12 mouse cellular contexts compared by ENCODE assay signal in genomic region chr13:34806532-34807092, GRCm38 (mm10).
DNase-seq lines count a peak whose midpoint lies in the region; ATAC-seq and TF ChIP-seq lines count a peak whose summit lies in the region.
"Had no signal": no experiment of that assay in that cellular context is flagged by ENCODE, and none has a peak within 500 bp of the region (broad histone marks: within the 10 kb centered on the region; RNA-seq: fewer than 3 reads in every experiment).

No protein-coding gene starts in this region.

- H3K4me1 ChIP-seq in kidney, embryonic 15.5 days = no peaks in the 10 kb centered on the region
- H3K4me1 ChIP-seq in embryonic facial prominence, embryonic 10.5 days = peaks cover 9% of the 10 kb centered on the region
- no peaks in the 10 kb centered on the region for H3K4me1 ChIP-seq in forebrain, postnatal 0 days (ENCODE audit: insufficient read depth)
- H3K4me1 ChIP-seq in midbrain, embryonic 15.5 days = peaks cover 5% of the 10 kb centered on the region
- no peaks in the 10 kb centered on the region for H3K4me1 ChIP-seq in intestine, embryonic 15.5 days (replicated peaks)
- H3K4me1 ChIP-seq: liver, embryonic 13.5 days had no signal

- H3K4me3 ChIP-seq in kidney, embryonic 15.5 days (replicated peaks) = no peak overlapping the region
- no peak overlapping the region for H3K4me3 ChIP-seq in embryonic facial prominence, embryonic 10.5 days
- no peak overlapping the region for H3K4me3 ChIP-seq in forebrain, postnatal 0 days (ENCODE audit: low read depth, low read length)
- no peak overlapping the region for H3K4me3 ChIP-seq in midbrain, embryonic 15.5 days
- no peak overlapping the region for H3K4me3 ChIP-seq in intestine, embryonic 15.5 days (replicated peaks)
- H3K4me3 ChIP-seq: liver, embryonic 13.5 days had no signal

- ATAC-seq in kidney, embryonic 15.5 days (replicated peaks; ENCODE audit: low FRiP score) = no peak
- ATAC-seq in forebrain, postnatal 0 days = peak; percentile 27; the same call in 1 of the 2 replicates
- ATAC-seq in midbrain, embryonic 15.5 days (replicated peaks) = peak; percentile 81
- ATAC-seq in erythroblast, adult 5-6 weeks (replicated peaks; ENCODE audit: low FRiP score, poor library complexity, severe bottlenecking) = no peak
- ATAC-seq in intestine, embryonic 15.5 days = no peak

- no peaks in the 10 kb centered on the region for H3K36me3 ChIP-seq in kidney, embryonic 15.5 days
- no peaks in the 10 kb centered on the region for H3K36me3 ChIP-seq in embryonic facial prominence, embryonic 10.5 days (replicated peaks)
- no peaks in the 10 kb centered on the region for H3K36me3 ChIP-seq in forebrain, postnatal 0 days (ENCODE audit: insufficient read depth)
- no peaks in the 10 kb centered on the region for H3K36me3 ChIP-seq in midbrain, embryonic 15.5 days (replicated peaks)
- no peaks in the 10 kb centered on the region for H3K36me3 ChIP-seq in intestine, embryonic 15.5 days
- H3K36me3 ChIP-seq: liver, embryonic 13.5 days had no signal

- H3K4me2 ChIP-seq in kidney, embryonic 15.5 days = no peak overlapping the region
- no peak overlapping the region for H3K4me2 ChIP-seq in forebrain, postnatal 0 days (ENCODE audit: low read depth)
- no peak overlapping the region for H3K4me2 ChIP-seq in midbrain, embryonic 15.5 days
- no peak overlapping the region for H3K4me2 ChIP-seq in intestine, embryonic 15.5 days (replicated peaks)
- H3K4me2 ChIP-seq: liver, embryonic 13.5 days had no signal

- peak; percentile 14 for DNase-seq in kidney, postnatal 14 days
- DNase-seq in embryonic facial prominence, embryonic 10.5 days (ENCODE audit: low spot score) = peak; percentile 33
- DNase-seq in forebrain, postnatal 0 days = no peak
- DNase-seq in lung, postnatal 10 days = no peak
- DNase-seq: adrenal gland, postnatal 14 days; gastrocnemius, postnatal 14 days; liver, embryonic 13.5 days; spleen, adult 18-20 months had no signal

- TF ChIP-seq CTCF in forebrain, postnatal 0 days (IDR thresholded peaks at IDR 0.05; ENCODE audit: low read depth) = no peak

- 61% methylated on average over 9 of the region's 9 CpGs for WGBS in kidney, embryonic 15.5 days
- 38% methylated on average over 9 of the region's 9 CpGs for WGBS in embryonic facial prominence, embryonic 10.5 days
- WGBS in forebrain, postnatal 0 days = 16% methylated on average over 9 of the region's 9 CpGs
- 34% methylated on average over 9 of the region's 9 CpGs for WGBS in midbrain, embryonic 15.5 days
- WGBS in intestine, embryonic 15.5 days = 64% methylated on average over 9 of the region's 9 CpGs

- no peaks in the 10 kb centered on the region for H3K27me3 ChIP-seq in kidney, embryonic 15.5 days
- H3K27me3 ChIP-seq in embryonic facial prominence, embryonic 10.5 days (replicated peaks; ENCODE audit: low read depth, poor library complexity, severe bottlenecking) = no peaks in the 10 kb centered on the region
- no peaks in the 10 kb centered on the region for H3K27me3 ChIP-seq in forebrain, postnatal 0 days (ENCODE audit: insufficient read depth, low read length)
- no peaks in the 10 kb centered on the region for H3K27me3 ChIP-seq in midbrain, embryonic 15.5 days (replicated peaks)
- no peaks in the 10 kb centered on the region for H3K27me3 ChIP-seq in intestine, embryonic 15.5 days (replicated peaks)
- H3K27me3 ChIP-seq: liver, embryonic 13.5 days had no signal

- no peak overlapping the region for H3K9ac ChIP-seq in kidney, embryonic 15.5 days
- H3K9ac ChIP-seq in forebrain, postnatal 0 days = no peak overlapping the region
- no peak overlapping the region for H3K9ac ChIP-seq in midbrain, embryonic 15.5 days
- no peak overlapping the region for H3K9ac ChIP-seq in intestine, embryonic 15.5 days
- H3K9ac ChIP-seq: liver, embryonic 13.5 days had no signal

- no peaks in the 10 kb centered on the region for H3K9me3 ChIP-seq in kidney, embryonic 15.5 days (replicated peaks)
- no peaks in the 10 kb centered on the region for H3K9me3 ChIP-seq in embryonic facial prominence, embryonic 10.5 days
- H3K9me3 ChIP-seq in forebrain, postnatal 0 days (ENCODE audit: low read length) = no peaks in the 10 kb centered on the region
- no peaks in the 10 kb centered on the region for H3K9me3 ChIP-seq in midbrain, embryonic 15.5 days
- H3K9me3 ChIP-seq in intestine, embryonic 15.5 days = no peaks in the 10 kb centered on the region
- H3K9me3 ChIP-seq: liver, embryonic 13.5 days had no signal

- no peak overlapping the region for H3K27ac ChIP-seq in kidney, embryonic 15.5 days
- no peak overlapping the region for H3K27ac ChIP-seq in embryonic facial prominence, embryonic 10.5 days (replicated peaks)
- no peak overlapping the region for H3K27ac ChIP-seq in forebrain, postnatal 0 days (ENCODE audit: low read depth, low read length)
- H3K27ac ChIP-seq in midbrain, embryonic 15.5 days = peak overlapping the region; percentile 10; the same call in 1 of the 2 replicates
- H3K27ac ChIP-seq in intestine, embryonic 15.5 days = no peak overlapping the region
- H3K27ac ChIP-seq: liver, embryonic 13.5 days had no signal

Comparison
In these comparisons a context has a peak if more than half of its experiments do, and no peak if none do; other contexts are left out.
1. DNase-seq: peak in kidney, postnatal 14 days (single experiment) and embryonic facial prominence, embryonic 10.5 days (single experiment); none in forebrain, postnatal 0 days (single experiment) and lung, postnatal 10 days (single experiment).
2. ATAC-seq: peak in forebrain, postnatal 0 days (single experiment) and midbrain, embryonic 15.5 days (single experiment); none in kidney, embryonic 15.5 days (single experiment), erythroblast, adult 5-6 weeks (single experiment) and intestine, embryonic 15.5 days (single experiment).